ENCODE assay signal across 21 mouse cellular contexts in genomic region chr7:82364567-82364966, GRCm38 (mm10). TPM values are rescaled to one million over a fixed set of nuclear protein-coding genes. Genes with fewer than 3 reads are reported as not detected.
"Had no signal": no experiment of that assay in that cellular context is flagged by ENCODE, and none has a peak within 500 bp of the region (broad histone marks: within the 10 kb centered on the region; RNA-seq: fewer than 3 reads in every experiment).

No protein-coding gene starts in this region.

- H3K4me1 ChIP-seq: midbrain, embryonic 12.5 days; midbrain, embryonic 15.5 days; neural tube, embryonic 12.5 days; neural tube, embryonic 15.5 days; stomach, embryonic 15.5 days had no signal

- H3K4me3 ChIP-seq: left cerebral cortex, adult 2 months; limb, embryonic 12.5 days; limb, embryonic 15.5 days; midbrain, embryonic 12.5 days; midbrain, embryonic 15.5 days; neural tube, embryonic 12.5 days; neural tube, embryonic 15.5 days; stomach, embryonic 15.5 days had no signal

- ATAC-seq: liver, postnatal 0 days; lung, postnatal 0 days; midbrain, embryonic 15.5 days had no signal

- H3K27me3 ChIP-seq: limb, embryonic 12.5 days; limb, embryonic 15.5 days; midbrain, embryonic 12.5 days; midbrain, embryonic 15.5 days; neural tube, embryonic 12.5 days; neural tube, embryonic 15.5 days; stomach, embryonic 15.5 days had no signal

- H3K27ac ChIP-seq: kidney, postnatal 0 days; left cerebral cortex, adult 2 months; limb, embryonic 12.5 days; limb, embryonic 15.5 days; liver, embryonic 14.5 days; macrophage; midbrain, embryonic 12.5 days; midbrain, embryonic 15.5 days; neural tube, embryonic 12.5 days; neural tube, embryonic 15.5 days; stomach, embryonic 15.5 days had no signal

- H3K4me2 ChIP-seq: limb, embryonic 12.5 days; limb, embryonic 15.5 days; liver, embryonic 11.5 days; lung, embryonic 14.5 days; midbrain, embryonic 12.5 days; midbrain, embryonic 15.5 days; neural tube, embryonic 12.5 days; neural tube, embryonic 15.5 days; stomach, embryonic 15.5 days had no signal

- H3K9ac ChIP-seq: limb, embryonic 12.5 days; limb, embryonic 15.5 days; liver, embryonic 14.5 days; liver, postnatal 0 days; lung, embryonic 14.5 days; midbrain, embryonic 12.5 days; midbrain, embryonic 15.5 days; neural tube, embryonic 12.5 days; neural tube, embryonic 15.5 days; stomach, embryonic 15.5 days had no signal

- H3K36me3 ChIP-seq: limb, embryonic 12.5 days; limb, embryonic 15.5 days; midbrain, embryonic 12.5 days; midbrain, embryonic 15.5 days; neural tube, embryonic 12.5 days; neural tube, embryonic 15.5 days; stomach, embryonic 15.5 days had no signal

- H3K9me3 ChIP-seq: limb, embryonic 12.5 days; limb, embryonic 15.5 days; midbrain, embryonic 12.5 days; midbrain, embryonic 15.5 days; neural tube, embryonic 12.5 days; neural tube, embryonic 15.5 days; stomach, embryonic 15.5 days had no signal

- DNase-seq: kidney, adult 9 months; kidney, postnatal 25 days; liver, postnatal 0 days; lung, embryonic 14.5 days; retina, postnatal 1 day; right cerebral cortex, postnatal 25 days; spleen, adult 18-20 months; thymus, postnatal 25 days had no signal

RNA-seq across cellular contexts. Expression of gene Adamtsl3, which starts 29.1 kb away (rescaled TPM):
- polyA plus RNA-seq: macrophage had no signal
